In the genomic region with DNA sequence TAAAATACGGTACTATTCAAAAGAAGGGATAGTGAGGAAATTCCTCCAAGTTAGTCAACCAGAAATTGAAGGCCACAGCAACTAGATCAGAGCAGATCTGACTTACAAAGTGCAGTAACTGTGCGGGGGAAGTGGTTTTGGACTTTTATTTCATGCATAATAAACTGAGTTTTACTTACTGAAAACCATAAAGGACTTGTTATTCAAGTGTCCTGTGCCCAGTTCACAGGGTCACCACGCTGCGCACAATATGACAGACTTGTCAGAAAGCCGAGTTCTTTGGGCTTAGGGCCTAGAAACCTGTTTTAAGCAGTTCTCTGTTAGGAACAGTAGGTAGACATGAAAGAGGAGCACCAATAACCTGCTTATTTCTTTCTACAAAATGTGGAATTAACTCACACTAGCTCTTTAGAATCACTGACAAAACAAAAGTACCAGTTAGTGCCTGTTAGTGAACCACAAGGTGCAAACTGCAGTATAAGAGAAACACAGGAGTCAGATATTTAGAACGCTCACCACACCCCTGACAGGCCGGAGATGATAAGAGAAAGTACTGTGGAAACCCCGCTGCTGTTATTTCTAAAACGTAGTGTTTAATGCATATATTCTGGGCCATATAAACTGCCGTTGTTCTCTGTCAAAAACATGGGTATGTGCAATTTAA, we compare ENCODE assay signal across 9 mouse cellular contexts. TPM values are rescaled to one million over a fixed set of nuclear protein-coding genes. Genes with fewer than 3 reads are reported as not detected.
DNase-seq lines count a peak whose midpoint lies in the region; ATAC-seq and TF ChIP-seq lines count a peak whose summit lies in the region.
"Had no signal": no experiment of that assay in that cellular context is flagged by ENCODE, and none has a peak within 500 bp of the region (broad histone marks: within the 10 kb centered on the region; RNA-seq: fewer than 3 reads in every experiment).

Gene Slc25a21, minus strand, starts transcription at position 110 of the 664 bp plus-strand sequence.

- no peaks in the 10 kb centered on the region for H3K9me3 ChIP-seq in heart, embryonic 13.5 days
- H3K9me3 ChIP-seq in hindbrain, embryonic 11.5 days (ENCODE audit: control insufficient read depth, low read length): no peaks in the 10 kb centered on the region
- H3K9me3 ChIP-seq in midbrain, embryonic 10.5 days (replicated peaks): no peaks in the 10 kb centered on the region

- peak within 1 kb of the TSS; percentile 10 for H3K27ac ChIP-seq in heart, embryonic 13.5 days (replicated peaks)
- no peak within 1 kb of the TSS for H3K27ac ChIP-seq in bone marrow macrophage, adult 2 months (ENCODE audit: insufficient read depth, low read depth, low read length)
- no peak within 1 kb of the TSS for H3K27ac ChIP-seq in hindbrain, embryonic 11.5 days (ENCODE audit: low read depth, low read length)
- H3K27ac ChIP-seq in midbrain, embryonic 10.5 days (replicated peaks): peak within 1 kb of the TSS; percentile 88

- DNase-seq in heart, postnatal 36 days: no peak
- no peak for DNase-seq in hindbrain, embryonic 11.5 days (ENCODE audit: low spot score)
- no peak for DNase-seq in midbrain, embryonic 10.5 days (ENCODE audit: low spot score)
- DNase-seq in retina, postnatal 1 day: no peak
- DNase-seq in layer of hippocampus, postnatal 25 days (ENCODE audit: extremely low spot score in 1 of 2, low spot score in 1 of 2): no peak
- no peak for DNase-seq in layer of hippocampus, postnatal 14 days (ENCODE audit: low spot score in 2 of 2)

- no peak for TF ChIP-seq CTCF in bone marrow macrophage, adult 2 months (IDR thresholded peaks at IDR 0.05; ENCODE audit: low read depth, low read length)

- intact Hi-C loops in heart, postnatal 36 days (cut with DNase I): no loop called here

- ATAC-seq in heart, embryonic 13.5 days (ENCODE audit: extremely low read depth, insufficient number of reproducible peaks, low FRiP score, low TSS enrichment): no peak
- no peak for ATAC-seq in hindbrain, embryonic 11.5 days (ENCODE audit: low FRiP score)

- H3K9ac ChIP-seq in heart, embryonic 13.5 days: peak within 1 kb of the TSS; percentile 79
- H3K9ac ChIP-seq in hindbrain, embryonic 11.5 days (ENCODE audit: low read depth, low read length): peak within 1 kb of the TSS; percentile 46; the same call in 1 of the 2 replicates

- peak within 1 kb of the TSS; percentile 61 for H3K4me3 ChIP-seq in heart, embryonic 13.5 days
- H3K4me3 ChIP-seq in bone marrow macrophage, adult 2 months (ENCODE audit: insufficient read depth, low read length): peak within 1 kb of the TSS; percentile 47
- H3K4me3 ChIP-seq in hindbrain, embryonic 11.5 days (ENCODE audit: low read depth, low read length): peak within 1 kb of the TSS; percentile 41
- peak within 1 kb of the TSS; percentile 67 for H3K4me3 ChIP-seq in midbrain, embryonic 10.5 days

- H3K36me3 ChIP-seq in heart, embryonic 13.5 days: no peaks in the 10 kb centered on the region
- no peaks in the 10 kb centered on the region for H3K36me3 ChIP-seq in hindbrain, embryonic 11.5 days (ENCODE audit: control insufficient read depth, insufficient read depth, low read length)
- no peaks in the 10 kb centered on the region for H3K36me3 ChIP-seq in midbrain, embryonic 10.5 days

- peak within 1 kb of the TSS; percentile 89 for H3K4me2 ChIP-seq in heart, embryonic 13.5 days
- H3K4me2 ChIP-seq in hindbrain, embryonic 11.5 days (replicated peaks; ENCODE audit: low read depth, low read length): peak within 1 kb of the TSS; percentile 66

- H3K27me3 ChIP-seq in heart, embryonic 13.5 days (replicated peaks): peaks cover 15% of the 10 kb centered on the region; the same call in 1 of the 2 replicates
- 0 out of 2 replicates have a peak, but pooled peaks cover 2% of the 10 kb centered on the region for H3K27me3 ChIP-seq in hindbrain, embryonic 11.5 days (ENCODE audit: control insufficient read depth, insufficient read depth, low read length)
- peaks cover 19% of the 10 kb centered on the region for H3K27me3 ChIP-seq in midbrain, embryonic 10.5 days (ENCODE audit: low read depth, poor library complexity, severe bottlenecking)
- H3K27me3 ChIP-seq: CH12.LX had no signal

- peaks cover 7% of the 10 kb centered on the region; the same call in 1 of the 2 replicates for H3K4me1 ChIP-seq in heart, embryonic 13.5 days
- H3K4me1 ChIP-seq in bone marrow macrophage, adult 2 months (ENCODE audit: control insufficient read depth, insufficient read depth, low read length): no peaks in the 10 kb centered on the region
- no peaks in the 10 kb centered on the region for H3K4me1 ChIP-seq in hindbrain, embryonic 11.5 days (replicated peaks; ENCODE audit: control insufficient read depth, insufficient read depth, low read length)
- peaks cover 21% of the 10 kb centered on the region for H3K4me1 ChIP-seq in midbrain, embryonic 10.5 days

- no peak for TF ChIP-seq POLR2A in bone marrow macrophage, adult 2 months (IDR thresholded peaks at IDR 0.05; ENCODE audit: borderline replicate concordance, low read depth, low read length)

- WGBS in heart, embryonic 13.5 days: 63% methylated on average over 10 of the region's 10 CpGs
- 38% methylated on average over 10 of the region's 10 CpGs for WGBS in hindbrain, embryonic 11.5 days
- 34% methylated on average over 10 of the region's 10 CpGs for WGBS in midbrain, embryonic 10.5 days

RNA-seq across cellular contexts. Expression of gene Slc25a21, which starts in this region (rescaled TPM):
- polyA plus RNA-seq in heart, embryonic 13.5 days (2015; fragmentation: Nextera tagmentation; extraction: Ambion mirVana): 0.68 and 1.5 TPM in 2 replicates
- under 1 TPM; 0.42 to 0.81 TPM for total RNA-seq in heart, postnatal 36 days (2021)
- polyA plus RNA-seq in bone marrow macrophage, adult 2 months (2012; ENCODE audit: insufficient read depth, insufficient read length, missing spikeins): not detected in 2 replicates
- 1.2 and 1.5 TPM in 2 replicates for polyA plus RNA-seq in hindbrain, embryonic 11.5 days (2014; fragmentation: Nextera tagmentation; extraction: Ambion mirVana)
- 2.5 and 4.0 TPM in 2 replicates for polyA plus RNA-seq in midbrain, embryonic 10.5 days (2016; fragmentation: Nextera tagmentation; extraction: Ambion mirVana)
- under 1 TPM; 0.37 to 0.49 TPM for total RNA-seq in layer of hippocampus, postnatal 25 days (2021)
- 1 to 10 TPM in 1 of 2 experiments, under 1 TPM in 1; 0.65 to 1.0 TPM for total RNA-seq in layer of hippocampus, postnatal 14 days (2021)
- total RNA-seq: CH12.LX had no signal

Comparison
In these comparisons a context has a peak if more than half of its experiments do, and no peak if none do; other contexts are left out.
1. H3K27ac ChIP-seq: peak in heart, embryonic 13.5 days (single experiment) and midbrain, embryonic 10.5 days (single experiment); none in bone marrow macrophage, adult 2 months (single experiment) and hindbrain, embryonic 11.5 days (single experiment).
2. Peak in every context shown above with its lines, with median percentiles within 50 percentile points of each other: H3K4me3 ChIP-seq.